19 mouse cellular contexts compared by ENCODE assay signal in the genomic region with DNA sequence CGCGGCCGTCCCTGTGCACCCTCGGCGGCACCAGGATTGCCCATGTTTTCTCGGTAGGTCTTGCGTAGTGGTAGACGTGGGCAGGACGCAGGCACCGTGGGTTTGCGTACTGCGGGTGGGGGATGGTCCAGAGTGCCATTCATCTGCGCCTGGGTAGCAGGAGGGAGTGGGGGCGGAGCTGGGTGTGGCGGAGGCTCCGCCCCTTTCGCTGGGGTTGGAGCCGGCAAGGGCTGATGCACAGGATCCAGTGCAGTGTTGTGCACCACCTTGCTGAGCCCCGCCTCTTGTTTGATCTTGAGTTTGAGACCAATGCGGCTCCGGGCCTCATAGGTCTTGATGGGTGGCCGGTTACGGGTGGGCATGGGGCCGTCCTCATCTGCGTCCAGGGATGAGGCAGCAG. TPM values are rescaled to one million over a fixed set of nuclear protein-coding genes. Genes with fewer than 3 reads are reported as not detected.
DNase-seq lines count a peak whose midpoint lies in the region; ATAC-seq and TF ChIP-seq lines count a peak whose summit lies in the region.
"Had no signal": no experiment of that assay in that cellular context is flagged by ENCODE, and none has a peak within 500 bp of the region (broad histone marks: within the 10 kb centered on the region; RNA-seq: fewer than 3 reads in every experiment).

No protein-coding gene starts in this region.

- no peaks in the 10 kb centered on the region for H3K9me3 ChIP-seq in forebrain, embryonic 11.5 days (ENCODE audit: control insufficient read depth, low read length)
- H3K9me3 ChIP-seq in forebrain, embryonic 15.5 days, result no peaks in the 10 kb centered on the region
- H3K9me3 ChIP-seq in kidney, postnatal 0 days (replicated peaks; ENCODE audit: low read length), result no peaks in the 10 kb centered on the region
- H3K9me3 ChIP-seq: heart, embryonic 15.5 days had no signal

- H3K9ac ChIP-seq in forebrain, embryonic 11.5 days (ENCODE audit: low read length), result no peak overlapping the region
- no peak overlapping the region for H3K9ac ChIP-seq in forebrain, embryonic 15.5 days (replicated peaks)
- no peak overlapping the region for H3K9ac ChIP-seq in kidney, postnatal 0 days (ENCODE audit: low read depth, low read length)
- H3K9ac ChIP-seq: heart, embryonic 15.5 days; limb, embryonic 12.5 days had no signal

- no peak for DNase-seq in forebrain, embryonic 11.5 days (ENCODE audit: low spot score)
- no peak for DNase-seq in kidney, postnatal 0 days (ENCODE audit: low spot score)
- DNase-seq in kidney, adult 11 months, result no peak
- DNase-seq in thymus, postnatal 4 days, result peak; percentile 25
- DNase-seq in thymus, adult 2 months, result no peak
- DNase-seq in embryo, embryonic 9.5 days (ENCODE audit: extremely low spot score), result no peak
- DNase-seq in urinary bladder, postnatal 25 days (ENCODE audit: low spot score), result no peak
- DNase-seq: cerebellum, adult 11 months; cerebellum, postnatal 36 days; gastrocnemius, postnatal 10 days; heart, adult 2 months; kidney, postnatal 36 days; lung, adult 18-20 months; retina, postnatal 1 day had no signal

- no peak overlapping the region for H3K4me3 ChIP-seq in forebrain, embryonic 11.5 days (ENCODE audit: low read depth, low read length)
- H3K4me3 ChIP-seq in forebrain, embryonic 15.5 days, result no peak overlapping the region
- H3K4me3 ChIP-seq in kidney, postnatal 0 days (replicated peaks; ENCODE audit: low read depth, low read length), result no peak overlapping the region
- H3K4me3 ChIP-seq in thymus, adult 2 months (ENCODE audit: control insufficient read depth, insufficient read depth, low read length), result no peak overlapping the region
- H3K4me3 ChIP-seq: erythroblast, embryonic 14.5 days; heart, adult 2 months; heart, embryonic 15.5 days; limb, embryonic 12.5 days had no signal

- no peak overlapping the region for H3K4me2 ChIP-seq in forebrain, embryonic 11.5 days (ENCODE audit: low read depth, low read length, severe bottlenecking)
- no peak overlapping the region for H3K4me2 ChIP-seq in forebrain, embryonic 15.5 days (replicated peaks)
- no peak overlapping the region for H3K4me2 ChIP-seq in kidney, postnatal 0 days (ENCODE audit: low read length)
- H3K4me2 ChIP-seq: heart, embryonic 15.5 days; limb, embryonic 12.5 days had no signal

- H3K36me3 ChIP-seq in forebrain, embryonic 11.5 days (ENCODE audit: control insufficient read depth, insufficient read depth, low read length), result peaks cover 12% of the 10 kb centered on the region
- H3K36me3 ChIP-seq in forebrain, embryonic 15.5 days, result peaks cover 56% of the 10 kb centered on the region
- H3K36me3 ChIP-seq in kidney, postnatal 0 days (ENCODE audit: insufficient read depth, low read length), result peaks cover 34% of the 10 kb centered on the region
- H3K36me3 ChIP-seq in thymus, adult 2 months (ENCODE audit: control insufficient read depth, insufficient read depth, low read length), result peaks cover 28% of the 10 kb centered on the region

- ATAC-seq in forebrain, embryonic 11.5 days (replicated peaks; ENCODE audit: low FRiP score), result peak; percentile 31
- ATAC-seq in forebrain, embryonic 15.5 days (replicated peaks), result no peak
- 0 out of 2 replicates have a peak, but pooled peaks have one; percentile 2 for ATAC-seq in kidney, postnatal 0 days (replicated peaks; ENCODE audit: low FRiP score, low read depth)
- ATAC-seq: intestine, embryonic 16.5 days had no signal

- no peak overlapping the region for H3K27ac ChIP-seq in forebrain, embryonic 11.5 days (ENCODE audit: low read depth, low read length)
- no peak overlapping the region for H3K27ac ChIP-seq in forebrain, embryonic 15.5 days (replicated peaks)
- H3K27ac ChIP-seq in kidney, postnatal 0 days, result no peak overlapping the region
- H3K27ac ChIP-seq in thymus, adult 2 months (ENCODE audit: control insufficient read depth, insufficient read depth, low read length), result no peak overlapping the region
- H3K27ac ChIP-seq: heart, adult 2 months; heart, embryonic 15.5 days; limb, embryonic 12.5 days had no signal

- H3K27me3 ChIP-seq in forebrain, embryonic 11.5 days (ENCODE audit: control insufficient read depth, insufficient read depth, low read length), result no peaks in the 10 kb centered on the region
- no peaks in the 10 kb centered on the region for H3K27me3 ChIP-seq in forebrain, embryonic 15.5 days
- H3K27me3 ChIP-seq in kidney, postnatal 0 days (ENCODE audit: insufficient read depth, low read length), result no peaks in the 10 kb centered on the region
- no peaks in the 10 kb centered on the region for H3K27me3 ChIP-seq in thymus, adult 2 months (ENCODE audit: control insufficient read depth, insufficient read depth, low read length)
- H3K27me3 ChIP-seq: heart, embryonic 15.5 days; limb, embryonic 12.5 days had no signal

- 52% methylated on average over 25 of the region's 25 CpGs for WGBS in forebrain, embryonic 11.5 days
- WGBS in forebrain, embryonic 15.5 days, result 51% methylated on average over 25 of the region's 25 CpGs
- WGBS in kidney, postnatal 0 days, result 66% methylated on average over 25 of the region's 25 CpGs
- WGBS in thymus, adult 2 months, result 95% methylated on average over 25 of the region's 25 CpGs

- no peak for TF ChIP-seq POLR2A in thymus, adult 2 months (IDR thresholded peaks at IDR 0.05; ENCODE audit: control insufficient read depth, extremely low read depth, insufficient read depth, low read length, poor library complexity)

- H3K4me1 ChIP-seq in forebrain, embryonic 11.5 days (replicated peaks; ENCODE audit: control insufficient read depth, insufficient read depth, low read length), result no peaks in the 10 kb centered on the region
- peaks cover 4% of the 10 kb centered on the region; the same call in 1 of the 2 replicates for H3K4me1 ChIP-seq in forebrain, embryonic 15.5 days
- H3K4me1 ChIP-seq in kidney, postnatal 0 days (replicated peaks; ENCODE audit: insufficient read depth, low read length), result no peaks in the 10 kb centered on the region
- H3K4me1 ChIP-seq in thymus, adult 2 months (replicated peaks; ENCODE audit: control insufficient read depth, insufficient read depth, low read length), result peaks cover 9% of the 10 kb centered on the region
- H3K4me1 ChIP-seq: heart, embryonic 15.5 days; limb, embryonic 12.5 days had no signal

- TF ChIP-seq CTCF in kidney, postnatal 0 days (IDR thresholded peaks at IDR 0.05; ENCODE audit: low read depth), result no peak
- TF ChIP-seq CTCF in thymus, adult 2 months (IDR thresholded peaks at IDR 0.05; ENCODE audit: borderline replicate concordance, control insufficient read depth, extremely low read depth, insufficient read depth, low read length, poor library complexity), result no peak

RNA-seq across cellular contexts. Expression of gene Ehd2, which starts 4.9 kb away (rescaled TPM):
- polyA plus RNA-seq in forebrain, embryonic 11.5 days (2014; fragmentation: Nextera tagmentation; extraction: Ambion mirVana), result 10.4 and 11.3 TPM in 2 replicates
- 3.7 and 5.0 TPM in 2 replicates for polyA plus RNA-seq in forebrain, embryonic 15.5 days (2015; fragmentation: Nextera tagmentation; extraction: Ambion mirVana)
- polyA plus RNA-seq in kidney, postnatal 0 days (2015; fragmentation: Nextera tagmentation; extraction: Ambion mirVana), result 24.6 and 26.6 TPM in 2 replicates
- polyA plus RNA-seq in thymus, adult 2 months (2012; rRNA removed), result 15.0 and 17.4 TPM in 2 replicates

RNA-seq across cellular contexts. Expression of gene Nop53, which starts 26.4 kb away (rescaled TPM):
- polyA plus RNA-seq in forebrain, embryonic 11.5 days (2014; fragmentation: Nextera tagmentation; extraction: Ambion mirVana), result 169 and 174 TPM in 2 replicates
- 144 and 150 TPM in 2 replicates for polyA plus RNA-seq in forebrain, embryonic 15.5 days (2015; fragmentation: Nextera tagmentation; extraction: Ambion mirVana)
- 213 and 221 TPM in 2 replicates for polyA plus RNA-seq in kidney, postnatal 0 days (2015; fragmentation: Nextera tagmentation; extraction: Ambion mirVana)
- 170 and 192 TPM in 2 replicates for polyA plus RNA-seq in thymus, adult 2 months (2012; rRNA removed)

RNA-seq across cellular contexts. Expression of gene Selenow, which starts 50.0 kb away (rescaled TPM):
- polyA plus RNA-seq in forebrain, embryonic 11.5 days (2014; fragmentation: Nextera tagmentation; extraction: Ambion mirVana), result 944 and 965 TPM in 2 replicates
- polyA plus RNA-seq in forebrain, embryonic 15.5 days (2015; fragmentation: Nextera tagmentation; extraction: Ambion mirVana), result 1,503 and 1,574 TPM in 2 replicates
- 751 and 763 TPM in 2 replicates for polyA plus RNA-seq in kidney, postnatal 0 days (2015; fragmentation: Nextera tagmentation; extraction: Ambion mirVana)
- 408 and 474 TPM in 2 replicates for polyA plus RNA-seq in thymus, adult 2 months (2012; rRNA removed)
